Mouse (Mus musculus): ENCODE data around the gene Kif5a.

- TF ChIP-seq CTCF (conservative IDR thresholded peaks at IDR 0.05 in 1 of 2, IDR thresholded peaks at IDR 0.05 in 1 of 2; ENCODE audit: low read depth in 2 of 2, low read length in 2 of 2): no peak
- TF ChIP-seq HCFC1 (IDR thresholded peaks at IDR 0.05; ENCODE audit: low read depth, low read length): no peak
- no peak for TF ChIP-seq JUN (IDR thresholded peaks at IDR 0.05; ENCODE audit: insufficient read depth, low read depth, low read length)
- no peak for TF ChIP-seq TCF12 (IDR thresholded peaks at IDR 0.05; ENCODE audit: low read depth, low read length)
- TF ChIP-seq CHD2 (IDR thresholded peaks at IDR 0.05; ENCODE audit: low read length): no peak
These were observed 5.4 kb downstream of the Kif5a start for GRCm38 (mm10) chr10:127257790-127258189.
